Mouse (Mus musculus) forebrain, embryonic 11.5 days (tissue): ENCODE measurements around the gene Ebp. TPM values are rescaled to one million over a fixed set of nuclear protein-coding genes. Genes with fewer than 3 reads are reported as not detected.
A peak's percentile ranks its signal among the peaks of the same experiment; 100 is the strongest.

ENCODE experiments used
- ATAC-seq: fragments of 200-750 bp; cut with Nextera tagmentation; replicated peaks from 2 replicates; pipeline ENCODE4 v1.8.0; 2017; ENCODE audit warnings: moderate TSS enrichment; ENCODE audit not compliant: low FRiP score
- DNase-seq: peaks from one replicate; pipeline ENCODE4 v3.0.0-alpha.2; 2017; ENCODE audit warnings: low spot score
- H3K27ac ChIP-seq: fragments of 300-500 bp; sonication (generic); 2 replicates; pipeline ENCODE4 v1.5.1; 2014; ENCODE audit warnings: low read depth, low read length
- H3K27me3 ChIP-seq: fragments of 300-500 bp; sonication (generic); 2 replicates; pipeline ENCODE4 v1.6.1; 2014; ENCODE audit warnings: mild to moderate bottlenecking, low read length, mixed read lengths; ENCODE audit not compliant: control insufficient read depth, insufficient read depth
- H3K36me3 ChIP-seq: fragments of 300-500 bp; sonication (generic); 2 replicates; pipeline ENCODE4 v1.6.1; 2014; ENCODE audit warnings: mild to moderate bottlenecking, low read length, moderate library complexity, mixed read lengths; ENCODE audit not compliant: control insufficient read depth, insufficient read depth
- H3K4me1 ChIP-seq: fragments of 300-500 bp; sonication (generic); replicated peaks from 2 replicates; pipeline ENCODE4 v1.6.1; 2014; ENCODE audit warnings: low read length, mixed read lengths; ENCODE audit not compliant: control insufficient read depth, insufficient read depth
- H3K4me2 ChIP-seq: fragments of 300-500 bp; sonication (generic); 2 replicates; pipeline ENCODE4 v1.6.1; 2014; ENCODE audit warnings: low read depth, mild to moderate bottlenecking, low read length, moderate library complexity, mixed read lengths; ENCODE audit not compliant: severe bottlenecking
- H3K4me3 ChIP-seq: fragments of 300-500 bp; sonication (generic); 2 replicates; pipeline ENCODE4 v1.5.1; 2014; ENCODE audit warnings: low read depth, low read length
- H3K9ac ChIP-seq: fragments of 300-500 bp; sonication (generic); 2 replicates; pipeline ENCODE4 v1.6.1; 2014; ENCODE audit warnings: low read length
- H3K9me3 ChIP-seq: fragments of 300-500 bp; sonication (generic); 2 replicates; pipeline ENCODE4 v1.6.1; 2016; ENCODE audit warnings: low read length, mixed read lengths; ENCODE audit not compliant: control insufficient read depth
- WGBS: fragments of 180-500 bp; shearing (Covaris S2); extraction: QIAGEN DNeasy Blood & Tissue Kit; methylation state at CpG from one replicate; pipeline ENCODE4 v1.1.7; 2014; 5-methylcytosine and 5-hydroxymethylcytosine counted together
- polyA plus RNA-seq: library from polyadenylated mRNA; unstranded; fragments of >200 nt; fragmentation: Nextera tagmentation; extraction: Ambion mirVana; gene quantifications from 2 replicates; pipeline ENCODE4 v1.2.1, GENCODE M21; 2014

The Ebp gene
- polyA plus RNA-seq, 1 experiment from 2014 or later = 24.5 TPM

- ATAC-seq = peak; percentile 97
- H3K27ac ChIP-seq = no peak within 1 kb of the TSS
Measured at GRCm38 (mm10) chrX:8175504-8176385, 17.6 kb downstream of the Ebp start, which contains the start of gene Tbc1d25. Gene Tbc1d25, minus strand, starts transcription at chrX:8176181.

GRCm38 (mm10) chrX:8175169-8175503 is 18.2 kb downstream of the Ebp start:
- H3K27ac ChIP-seq = no peak overlapping the region
- no peaks in the 10 kb centered on the region for H3K36me3 ChIP-seq
- 15% methylated on average over 4 of the region's 4 CpGs for WGBS
- no peak for DNase-seq
- no peaks in the 10 kb centered on the region for H3K4me1 ChIP-seq
- peak overlapping the region; percentile 61 for H3K9ac ChIP-seq
- peak overlapping the region; percentile 51 for H3K4me3 ChIP-seq
- peak overlapping the region; percentile 52 for H3K4me2 ChIP-seq
- no peaks in the 10 kb centered on the region for H3K27me3 ChIP-seq
- no peak for ATAC-seq
- H3K9me3 ChIP-seq = no peaks in the 10 kb centered on the region

More at GRCm38 (mm10) chrX:8175504-8176385, 17.6 kb downstream of the Ebp start, which contains the start of gene Tbc1d25:
- H3K4me2 ChIP-seq = peak within 1 kb of the TSS; percentile 52
- peak; percentile 87 for DNase-seq
- H3K9ac ChIP-seq = peak within 1 kb of the TSS; percentile 61
- H3K4me3 ChIP-seq = peak within 1 kb of the TSS; percentile 51
- H3K9me3 ChIP-seq = no peaks in the 10 kb centered on the region
- H3K36me3 ChIP-seq = no peaks in the 10 kb centered on the region
- WGBS = 15% methylated on average over 54 of the region's 56 CpGs
- H3K27me3 ChIP-seq = no peaks in the 10 kb centered on the region
- no peaks in the 10 kb centered on the region for H3K4me1 ChIP-seq

- Histone ChIP-seq H3K9ac (no peak overlapping the region), H3K36me3 (no peaks in the 10 kb centered on the region), H3K27ac (no peak overlapping the region), H3K9me3 (no peaks in the 10 kb centered on the region), H3K4me2 (no peak overlapping the region), H3K27me3 (no peaks in the 10 kb centered on the region), H3K4me3 (no peak overlapping the region), H3K4me1 (no peaks in the 10 kb centered on the region)
- no peak for ATAC-seq
- DNase-seq = no peak
- 94% methylated on average over 10 of the region's 10 CpGs for WGBS
Measured at GRCm38 (mm10) chrX:8167716-8168647, 25.3 kb downstream of the Ebp start.

GRCm38 (mm10) chrX:8164471-8164870 is 28.8 kb downstream of the Ebp start:
- ATAC-seq (no peak), DNase-seq (no peak)
- H3K4me3 ChIP-seq = no peak overlapping the region
- H3K4me2 ChIP-seq = no peak overlapping the region
- H3K4me1 ChIP-seq = no peaks in the 10 kb centered on the region
- no peak overlapping the region for H3K9ac ChIP-seq
- 81% methylated on average over 4 of the region's 4 CpGs for WGBS
- no peaks in the 10 kb centered on the region for H3K9me3 ChIP-seq
- no peaks in the 10 kb centered on the region for H3K27me3 ChIP-seq
- no peaks in the 10 kb centered on the region for H3K36me3 ChIP-seq
- no peak overlapping the region for H3K27ac ChIP-seq

- Histone ChIP-seq H3K27me3 (no peaks in the 10 kb centered on the region), H3K4me1 (no peaks in the 10 kb centered on the region), H3K27ac (no peak overlapping the region), H3K9ac (no peak overlapping the region), H3K4me2 (no peak overlapping the region), H3K9me3 (no peaks in the 10 kb centered on the region), H3K4me3 (no peak overlapping the region), H3K36me3 (no peaks in the 10 kb centered on the region)
- DNase-seq (no peak), ATAC-seq (no peak)
- 84% methylated on average over 5 of the region's 5 CpGs for WGBS
Measured at GRCm38 (mm10) chrX:8163076-8163475, 30.2 kb downstream of the Ebp start.

- peak within 1 kb of the TSS; percentile 94 for H3K27ac ChIP-seq
- H3K27me3 ChIP-seq = no peaks in the 10 kb centered on the region
- DNase-seq (peak; percentile 89), ATAC-seq (peak; percentile 95)
- 19% methylated on average over 57 of the region's 65 CpGs for WGBS
- H3K9ac ChIP-seq = peak within 1 kb of the TSS; percentile 79
- H3K4me2 ChIP-seq = peak within 1 kb of the TSS; percentile 74
- H3K4me3 ChIP-seq = peak within 1 kb of the TSS; percentile 54
- no peaks in the 10 kb centered on the region for H3K4me1 ChIP-seq
- H3K36me3 ChIP-seq = peaks cover 3% of the 10 kb centered on the region; the same call in 1 of the 2 replicates
- H3K9me3 ChIP-seq = no peaks in the 10 kb centered on the region
Measured at GRCm38 (mm10) chrX:8145153-8145991, 47.9 kb downstream of the Ebp start, which contains the start of gene Rbm3. Gene Rbm3, minus strand, starts transcription at chrX:8145880.

GRCm38 (mm10) chrX:8143750-8144149 is 49.6 kb downstream of the Ebp start:
- Histone ChIP-seq H3K4me2 (peak overlapping the region; percentile 74), H3K4me1 (no peaks in the 10 kb centered on the region), H3K27me3 (no peaks in the 10 kb centered on the region), H3K36me3 (peaks cover 3% of the 10 kb centered on the region; the same call in 1 of the 2 replicates), H3K27ac (no peak overlapping the region), H3K9ac (peak overlapping the region; percentile 79), H3K9me3 (no peaks in the 10 kb centered on the region), H3K4me3 (peak overlapping the region; percentile 54)
- 86% methylated on average over 7 of the region's 7 CpGs for WGBS
- DNase-seq = no peak
- ATAC-seq = no peak

- H3K27ac ChIP-seq = no peak overlapping the region
- no peaks in the 10 kb centered on the region for H3K9me3 ChIP-seq
- no peak for ATAC-seq
- 88% methylated on average over 7 of the region's 7 CpGs for WGBS
- no peak overlapping the region for H3K4me2 ChIP-seq
- peaks cover 3% of the 10 kb centered on the region; the same call in 1 of the 2 replicates for H3K36me3 ChIP-seq
- H3K9ac ChIP-seq = no peak overlapping the region
- H3K27me3 ChIP-seq = no peaks in the 10 kb centered on the region
- H3K4me3 ChIP-seq = no peak overlapping the region
- H3K4me1 ChIP-seq = no peaks in the 10 kb centered on the region
- DNase-seq = no peak
Measured at GRCm38 (mm10) chrX:8142948-8143347, 50.4 kb downstream of the Ebp start.
